Mouse (Mus musculus) embryonic facial prominence, embryonic 12.5 days (tissue): ENCODE results near the gene Atg7. TPM values are rescaled to one million over a fixed set of nuclear protein-coding genes. Genes with fewer than 3 reads are reported as not detected.

Experiments used
- ATAC-seq: fragments of 200-750 bp; cut with Nextera tagmentation; 2 replicates; pipeline ENCODE4 v1.8.0; 2017; ENCODE audit not compliant: insufficient number of reproducible peaks, insufficient read depth, low FRiP score, low TSS enrichment
- H3K27ac ChIP-seq: fragments of 300-500 bp; sonication (generic); 2 replicates; pipeline ENCODE4 v1.5.1; 2016; ENCODE audit warnings: mild to moderate bottlenecking
- H3K27me3 ChIP-seq: fragments of 300-500 bp; sonication (generic); 2 replicates; pipeline ENCODE4 v1.6.1; 2016; ENCODE audit warnings: mild to moderate bottlenecking, moderate library complexity
- H3K36me3 ChIP-seq: fragments of 300-500 bp; sonication (generic); 2 replicates; pipeline ENCODE4 v1.6.1; 2016; ENCODE audit warnings: mild to moderate bottlenecking
- H3K4me1 ChIP-seq: fragments of 300-500 bp; sonication (generic); 2 replicates; pipeline ENCODE4 v1.6.1; 2016
- H3K4me2 ChIP-seq: fragments of 300-500 bp; sonication (generic); replicated peaks from 2 replicates; pipeline ENCODE4 v1.6.1; 2016; ENCODE audit warnings: mild to moderate bottlenecking, moderate library complexity
- H3K4me3 ChIP-seq: fragments of 300-500 bp; sonication (generic); 2 replicates; pipeline ENCODE4 v1.5.1; 2016; ENCODE audit warnings: mild to moderate bottlenecking
- H3K9ac ChIP-seq: fragments of 300-500 bp; sonication (generic); 2 replicates; pipeline ENCODE4 v1.6.1; 2016; ENCODE audit warnings: mild to moderate bottlenecking, moderate library complexity
- H3K9me3 ChIP-seq: fragments of 300-500 bp; sonication (generic); 2 replicates; pipeline ENCODE4 v1.6.1; 2016; ENCODE audit warnings: mild to moderate bottlenecking, moderate library complexity
- WGBS: fragments of 180-500 bp; shearing (Covaris S2); methylation state at CpG from one replicate; pipeline ENCODE4 v1.1.7; 2016; 5-methylcytosine and 5-hydroxymethylcytosine counted together
- polyA plus RNA-seq: library from polyadenylated mRNA; unstranded; fragments of >200 nt; fragmentation: Nextera tagmentation; extraction: Ambion mirVana; gene quantifications from 2 replicates; pipeline ENCODE4 v1.2.1, GENCODE M21; 2016

The Atg7 gene
- polyA plus RNA-seq, 1 experiment from 2014 or later = 18.3 TPM

GRCm38 (mm10) chr6:114719100-114719499, 76.2 kb downstream of the Atg7 start:
- Histone ChIP-seq H3K27ac (no peak overlapping the region), H3K9ac (no peak overlapping the region), H3K4me1 (peaks cover 14% of the 10 kb centered on the region), H3K4me3 (no peak overlapping the region), H3K9me3 (no peaks in the 10 kb centered on the region), H3K36me3 (no peaks in the 10 kb centered on the region), H3K4me2 (no peak overlapping the region), H3K27me3 (no peaks in the 10 kb centered on the region)
- no peak for ATAC-seq
- WGBS = 60% methylated on average over 5 of the region's 5 CpGs

GRCm38 (mm10) chr6:114719665-114720064, 76.8 kb downstream of the Atg7 start:
- H3K36me3 ChIP-seq = no peaks in the 10 kb centered on the region
- H3K9ac ChIP-seq = no peak overlapping the region
- whole genome bisulfite sequencing = 85% methylated on average over 8 of the region's 8 CpGs
- no peak overlapping the region for H3K4me2 ChIP-seq
- no peaks in the 10 kb centered on the region for H3K27me3 ChIP-seq
- no peak overlapping the region for H3K27ac ChIP-seq
- ATAC-seq = no peak
- H3K9me3 ChIP-seq = no peaks in the 10 kb centered on the region
- H3K4me1 ChIP-seq = peaks cover 15% of the 10 kb centered on the region
- no peak overlapping the region for H3K4me3 ChIP-seq

- Histone ChIP-seq H3K9ac (no peak overlapping the region), H3K9me3 (no peaks in the 10 kb centered on the region), H3K4me2 (no peak overlapping the region), H3K27ac (no peak overlapping the region), H3K27me3 (no peaks in the 10 kb centered on the region), H3K36me3 (no peaks in the 10 kb centered on the region), H3K4me1 (peaks cover 29% of the 10 kb centered on the region), H3K4me3 (no peak overlapping the region)
- ATAC-seq = no peak
- WGBS = 88% methylated on average over 5 of the region's 5 CpGs
Measured at GRCm38 (mm10) chr6:114722046-114722445, 79.1 kb downstream of the Atg7 start.

- no peak for ATAC-seq
- Histone ChIP-seq H3K9me3 (no peaks in the 10 kb centered on the region), H3K36me3 (no peaks in the 10 kb centered on the region), H3K4me3 (no peak overlapping the region), H3K4me2 (no peak overlapping the region), H3K4me1 (peaks cover 37% of the 10 kb centered on the region), H3K27ac (no peak overlapping the region), H3K9ac (no peak overlapping the region), H3K27me3 (no peaks in the 10 kb centered on the region)
- 21% methylated on average over 9 of the region's 9 CpGs for WGBS
Measured at GRCm38 (mm10) chr6:114723925-114724324, 81.0 kb downstream of the Atg7 start.

GRCm38 (mm10) chr6:114724351-114724750, 81.5 kb downstream of the Atg7 start:
- Histone ChIP-seq H3K9me3 (no peaks in the 10 kb centered on the region), H3K27ac (no peak overlapping the region), H3K4me1 (peaks cover 37% of the 10 kb centered on the region), H3K27me3 (no peaks in the 10 kb centered on the region), H3K4me3 (no peak overlapping the region), H3K9ac (no peak overlapping the region), H3K36me3 (no peaks in the 10 kb centered on the region), H3K4me2 (no peak overlapping the region)
- 77% methylated on average over 7 of the region's 7 CpGs for WGBS
- no peak for ATAC-seq

- Histone ChIP-seq H3K36me3 (no peaks in the 10 kb centered on the region), H3K9ac (no peak overlapping the region), H3K9me3 (no peaks in the 10 kb centered on the region), H3K4me2 (peak overlapping the region; percentile 12; the same call in 1 of the 2 replicates), H3K4me3 (no peak overlapping the region), H3K4me1 (peaks cover 37% of the 10 kb centered on the region), H3K27ac (peak overlapping the region; percentile 64; the same call in 1 of the 2 replicates), H3K27me3 (no peaks in the 10 kb centered on the region)
- no peak for ATAC-seq
- 29% methylated on average over 8 of the region's 8 CpGs for WGBS
Measured at GRCm38 (mm10) chr6:114725147-114725575, 82.3 kb downstream of the Atg7 start.

GRCm38 (mm10) chr6:114726681-114727080, 83.8 kb downstream of the Atg7 start:
- WGBS = 21% methylated on average over 11 of the region's 11 CpGs
- ATAC-seq = peak; percentile 44; the same call in 1 of the 2 replicates
- no peaks in the 10 kb centered on the region for H3K27me3 ChIP-seq
- H3K27ac ChIP-seq = peak overlapping the region; percentile 65
- H3K9ac ChIP-seq = no peak overlapping the region
- H3K4me2 ChIP-seq = 0 out of 2 replicates have a peak overlapping the region, but pooled peaks have one; percentile 12
- H3K4me1 ChIP-seq = peaks cover 37% of the 10 kb centered on the region
- H3K9me3 ChIP-seq = no peaks in the 10 kb centered on the region
- H3K4me3 ChIP-seq = no peak overlapping the region
- no peaks in the 10 kb centered on the region for H3K36me3 ChIP-seq

GRCm38 (mm10) chr6:114733156-114733555, 90.3 kb downstream of the Atg7 start:
- 70% methylated on average over 5 of the region's 5 CpGs for WGBS
- no peak overlapping the region for H3K9ac ChIP-seq
- H3K9me3 ChIP-seq = no peaks in the 10 kb centered on the region
- peaks cover 12% of the 10 kb centered on the region for H3K4me1 ChIP-seq
- no peaks in the 10 kb centered on the region for H3K27me3 ChIP-seq
- no peak overlapping the region for H3K27ac ChIP-seq
- H3K4me3 ChIP-seq = no peak overlapping the region
- no peak overlapping the region for H3K4me2 ChIP-seq
- ATAC-seq = no peak
- no peaks in the 10 kb centered on the region for H3K36me3 ChIP-seq

- 63% methylated on average over 3 of the region's 3 CpGs for whole genome bisulfite sequencing
- H3K9ac ChIP-seq = no peak overlapping the region
- H3K4me1 ChIP-seq = peaks cover 16% of the 10 kb centered on the region
- H3K9me3 ChIP-seq = no peaks in the 10 kb centered on the region
- no peak overlapping the region for H3K4me3 ChIP-seq
- no peak overlapping the region for H3K4me2 ChIP-seq
- H3K36me3 ChIP-seq = no peaks in the 10 kb centered on the region
- H3K27ac ChIP-seq = peak overlapping the region; percentile 43; the same call in 1 of the 2 replicates
- H3K27me3 ChIP-seq = no peaks in the 10 kb centered on the region
- ATAC-seq = no peak
Measured at GRCm38 (mm10) chr6:114733681-114734080, 90.8 kb downstream of the Atg7 start.

GRCm38 (mm10) chr6:114735054-114735453, 92.2 kb downstream of the Atg7 start:
- Histone ChIP-seq H3K27ac (no peak overlapping the region), H3K9me3 (no peaks in the 10 kb centered on the region), H3K4me2 (no peak overlapping the region), H3K9ac (no peak overlapping the region), H3K4me1 (peaks cover 16% of the 10 kb centered on the region), H3K27me3 (no peaks in the 10 kb centered on the region), H3K4me3 (no peak overlapping the region), H3K36me3 (no peaks in the 10 kb centered on the region)
- no peak for ATAC-seq
- 68% methylated on average over 3 of the region's 3 CpGs for WGBS

GRCm38 (mm10) chr6:114736355-114736754, 93.5 kb downstream of the Atg7 start:
- Histone ChIP-seq H3K4me2 (no peak overlapping the region), H3K9me3 (no peaks in the 10 kb centered on the region), H3K27me3 (no peaks in the 10 kb centered on the region), H3K36me3 (peaks cover 4% of the 10 kb centered on the region; the same call in 1 of the 2 replicates), H3K27ac (no peak overlapping the region), H3K9ac (no peak overlapping the region), H3K4me3 (no peak overlapping the region), H3K4me1 (peaks cover 16% of the 10 kb centered on the region)
- ATAC-seq = no peak
- 86% methylated on average over 9 of the region's 9 CpGs for WGBS

- Histone ChIP-seq H3K4me2 (no peak overlapping the region), H3K9ac (no peak overlapping the region), H3K36me3 (peaks cover 4% of the 10 kb centered on the region; the same call in 1 of the 2 replicates), H3K27me3 (no peaks in the 10 kb centered on the region), H3K4me1 (peaks cover 16% of the 10 kb centered on the region), H3K9me3 (no peaks in the 10 kb centered on the region), H3K4me3 (no peak overlapping the region), H3K27ac (no peak overlapping the region)
- no peak for ATAC-seq
- WGBS = 80% methylated on average over 11 of the region's 11 CpGs
Measured at GRCm38 (mm10) chr6:114737181-114737580, 94.3 kb downstream of the Atg7 start.
